Comparison of ENCODE assay signal across 20 mouse cellular contexts in genomic region chr1:20738483-20738882, GRCm38 (mm10). TPM values are rescaled to one million over a fixed set of nuclear protein-coding genes. Genes with fewer than 3 reads are reported as not detected.
DNase-seq lines count a peak whose midpoint lies in the region; ATAC-seq and TF ChIP-seq lines count a peak whose summit lies in the region.
"Had no signal": no experiment of that assay in that cellular context is flagged by ENCODE, and none has a peak within 500 bp of the region (broad histone marks: within the 10 kb centered on the region; RNA-seq: fewer than 3 reads in every experiment).

No protein-coding gene starts in this region.

- H3K4me1 ChIP-seq in intestine, postnatal 0 days (replicated peaks; ENCODE audit: control insufficient read depth, insufficient read depth, low read length) = no peaks in the 10 kb centered on the region
- no peaks in the 10 kb centered on the region for H3K4me1 ChIP-seq in intestine, embryonic 16.5 days (ENCODE audit: control insufficient read depth, insufficient read depth, low read length)
- H3K4me1 ChIP-seq in midbrain, postnatal 0 days (ENCODE audit: insufficient read depth, low read length) = no peaks in the 10 kb centered on the region
- H3K4me1 ChIP-seq in midbrain, embryonic 13.5 days (replicated peaks) = no peaks in the 10 kb centered on the region
- H3K4me1 ChIP-seq: heart, embryonic 12.5 days; liver, embryonic 12.5 days; stomach, embryonic 15.5 days had no signal

- TF ChIP-seq CTCF in intestine, postnatal 0 days (IDR thresholded peaks at IDR 0.05; ENCODE audit: low read depth) = peak; percentile 46
- TF ChIP-seq CTCF in midbrain, postnatal 0 days (IDR thresholded peaks at IDR 0.05) = peak; percentile 29; the same call in 1 of the 2 replicates

- ATAC-seq in intestine, postnatal 0 days = no peak
- no peak for ATAC-seq in intestine, embryonic 16.5 days
- no peak for ATAC-seq in midbrain, postnatal 0 days (ENCODE audit: low FRiP score)
- ATAC-seq in midbrain, embryonic 13.5 days = no peak
- ATAC-seq: inflammation-experienced regulatory T-cells, adult 6 months; liver, embryonic 12.5 days; lung, postnatal 0 days had no signal

- H3K4me3 ChIP-seq in intestine, postnatal 0 days (ENCODE audit: low read depth, low read length) = no peak overlapping the region
- no peak overlapping the region for H3K4me3 ChIP-seq in intestine, embryonic 16.5 days (ENCODE audit: low read length)
- H3K4me3 ChIP-seq in midbrain, postnatal 0 days (ENCODE audit: low read depth, low read length) = no peak overlapping the region
- H3K4me3 ChIP-seq in midbrain, embryonic 13.5 days (replicated peaks) = no peak overlapping the region
- H3K4me3 ChIP-seq: erythroblast, embryonic 14.5 days; heart, embryonic 12.5 days; liver, embryonic 12.5 days; myocyte; stomach, embryonic 15.5 days had no signal

- no peaks in the 10 kb centered on the region for H3K27me3 ChIP-seq in intestine, postnatal 0 days (replicated peaks; ENCODE audit: control insufficient read depth, insufficient read depth, low read length)
- no peaks in the 10 kb centered on the region for H3K27me3 ChIP-seq in intestine, embryonic 16.5 days (replicated peaks; ENCODE audit: control insufficient read depth, insufficient read depth, low read length)
- no peaks in the 10 kb centered on the region for H3K27me3 ChIP-seq in midbrain, postnatal 0 days (ENCODE audit: insufficient read depth, low read length)
- H3K27me3 ChIP-seq in midbrain, embryonic 13.5 days = no peaks in the 10 kb centered on the region
- H3K27me3 ChIP-seq: heart, embryonic 12.5 days; liver, embryonic 12.5 days; stomach, embryonic 15.5 days had no signal

- H3K9me3 ChIP-seq in intestine, postnatal 0 days (ENCODE audit: control insufficient read depth) = no peaks in the 10 kb centered on the region
- H3K9me3 ChIP-seq in intestine, embryonic 16.5 days (ENCODE audit: control insufficient read depth, low read length) = no peaks in the 10 kb centered on the region
- H3K9me3 ChIP-seq in midbrain, postnatal 0 days (ENCODE audit: low read length) = no peaks in the 10 kb centered on the region
- H3K9me3 ChIP-seq in midbrain, embryonic 13.5 days = no peaks in the 10 kb centered on the region
- H3K9me3 ChIP-seq: heart, embryonic 12.5 days; liver, embryonic 12.5 days; stomach, embryonic 15.5 days had no signal

- H3K4me2 ChIP-seq in intestine, postnatal 0 days (replicated peaks; ENCODE audit: low read depth) = no peak overlapping the region
- H3K4me2 ChIP-seq in intestine, embryonic 16.5 days (ENCODE audit: low read depth, low read length) = no peak overlapping the region
- no peak overlapping the region for H3K4me2 ChIP-seq in midbrain, postnatal 0 days (ENCODE audit: low read depth, low read length, poor library complexity, severe bottlenecking)
- H3K4me2 ChIP-seq in midbrain, embryonic 13.5 days (replicated peaks) = no peak overlapping the region
- H3K4me2 ChIP-seq: heart, embryonic 12.5 days; liver, embryonic 12.5 days; stomach, embryonic 15.5 days had no signal

- WGBS in intestine, postnatal 0 days = 87% methylated on average over 2 of the region's 2 CpGs
- 81% methylated on average over 2 of the region's 2 CpGs for WGBS in intestine, embryonic 16.5 days
- WGBS in midbrain, postnatal 0 days = 85% methylated on average over 2 of the region's 2 CpGs
- 89% methylated on average over 2 of the region's 2 CpGs for WGBS in midbrain, embryonic 13.5 days

- no peak for DNase-seq in midbrain, postnatal 0 days (ENCODE audit: low spot score)
- peak; percentile 51 for DNase-seq in brain, adult 2 months (ENCODE audit: low read depth, low spot score)
- DNase-seq in ovary, adult 18-20 months (ENCODE audit: low spot score) = no peak
- DNase-seq in right cerebral cortex, postnatal 14 days = no peak
- DNase-seq: adrenal gland, adult 8-10 months; heart, postnatal 4 days had no signal

- no peak overlapping the region for H3K9ac ChIP-seq in intestine, postnatal 0 days (ENCODE audit: low read depth, low read length)
- no peak overlapping the region for H3K9ac ChIP-seq in intestine, embryonic 16.5 days (ENCODE audit: low read depth, low read length)
- no peak overlapping the region for H3K9ac ChIP-seq in midbrain, postnatal 0 days (replicated peaks; ENCODE audit: low read length, poor library complexity, severe bottlenecking)
- no peak overlapping the region for H3K9ac ChIP-seq in midbrain, embryonic 13.5 days (replicated peaks)
- H3K9ac ChIP-seq: heart, embryonic 12.5 days; liver, embryonic 12.5 days; stomach, embryonic 15.5 days had no signal

- no peak overlapping the region for H3K27ac ChIP-seq in intestine, postnatal 0 days (ENCODE audit: low read depth, low read length)
- no peak overlapping the region for H3K27ac ChIP-seq in intestine, embryonic 16.5 days (ENCODE audit: low read length)
- no peak overlapping the region for H3K27ac ChIP-seq in midbrain, postnatal 0 days (ENCODE audit: low read depth, low read length)
- H3K27ac ChIP-seq in midbrain, embryonic 13.5 days = no peak overlapping the region
- H3K27ac ChIP-seq: liver, embryonic 12.5 days; stomach, embryonic 15.5 days had no signal

- no peaks in the 10 kb centered on the region for H3K36me3 ChIP-seq in intestine, postnatal 0 days (ENCODE audit: control insufficient read depth, insufficient read depth)
- H3K36me3 ChIP-seq in intestine, embryonic 16.5 days (ENCODE audit: control insufficient read depth, insufficient read depth, low read length) = no peaks in the 10 kb centered on the region
- H3K36me3 ChIP-seq in midbrain, postnatal 0 days (ENCODE audit: insufficient read depth, low read length) = no peaks in the 10 kb centered on the region
- H3K36me3 ChIP-seq in midbrain, embryonic 13.5 days = no peaks in the 10 kb centered on the region
- H3K36me3 ChIP-seq: heart, embryonic 12.5 days; liver, embryonic 12.5 days; stomach, embryonic 15.5 days had no signal

RNA-seq across cellular contexts. Expression of gene Il17a, which starts 7.8 kb away (rescaled TPM):
- not detected in 2 replicates for polyA plus RNA-seq in intestine, postnatal 0 days (2015; fragmentation: Nextera tagmentation; extraction: Ambion mirVana)
- not detected in 2 replicates for polyA plus RNA-seq in intestine, embryonic 16.5 days (2015; fragmentation: Nextera tagmentation; extraction: Ambion mirVana)
- not detected in 2 replicates for total RNA-seq in midbrain, postnatal 0 days (2014; rRNA removed)
- not detected in 2 replicates for polyA plus RNA-seq in midbrain, postnatal 0 days (2015; fragmentation: Nextera tagmentation; extraction: Ambion mirVana)
- not detected in 2 replicates for polyA plus RNA-seq in midbrain, embryonic 13.5 days (2015; fragmentation: Nextera tagmentation; extraction: Ambion mirVana)
- total RNA-seq: adrenal gland, adult 8-10 months; gastrocnemius, postnatal 4 days; heart, postnatal 4 days; left cerebral cortex, postnatal 25 days; megakaryocyte-erythroid progenitor cell, adult 5-6 weeks had no signal
- polyA plus RNA-seq: erythroblast, embryonic 14.5 days; heart, embryonic 12.5 days; liver, embryonic 12.5 days; lung, postnatal 0 days; myocyte; stomach, embryonic 15.5 days had no signal

RNA-seq across cellular contexts. Expression of gene Il17f, which starts 51.9 kb away (rescaled TPM):
- not detected in 2 replicates for polyA plus RNA-seq in intestine, postnatal 0 days (2015; fragmentation: Nextera tagmentation; extraction: Ambion mirVana)
- not detected in 2 replicates for polyA plus RNA-seq in intestine, embryonic 16.5 days (2015; fragmentation: Nextera tagmentation; extraction: Ambion mirVana)
- 0.38 TPM in 1 of 2 replicates, not detected in the other for total RNA-seq in midbrain, postnatal 0 days (2014; rRNA removed)
- polyA plus RNA-seq in midbrain, postnatal 0 days (2015; fragmentation: Nextera tagmentation; extraction: Ambion mirVana) = 0.31 TPM in 1 of 2 replicates, not detected in the other
- polyA plus RNA-seq in midbrain, embryonic 13.5 days (2015; fragmentation: Nextera tagmentation; extraction: Ambion mirVana) = 0.30 TPM in 1 of 2 replicates, not detected in the other
- total RNA-seq: adrenal gland, adult 8-10 months; gastrocnemius, postnatal 4 days; left cerebral cortex, postnatal 25 days; megakaryocyte-erythroid progenitor cell, adult 5-6 weeks had no signal
- polyA plus RNA-seq: erythroblast, embryonic 14.5 days; heart, embryonic 12.5 days; lung, postnatal 0 days; myocyte; small intestine, adult 2 months had no signal
